Mouse (Mus musculus): ENCODE data around the gene Chmp1a.

GRCm38 (mm10) chr8:123228416-123228815 is 15.9 kb upstream of the Chmp1a start:
- TF ChIP-seq CTCF (IDR thresholded peaks at IDR 0.05; ENCODE audit: control insufficient read depth, insufficient read depth, insufficient replicate concordance, low read depth, low read length) (no peak), POLR2A (IDR thresholded peaks at IDR 0.05; ENCODE audit: control insufficient read depth, low read depth, low read length) (no peak)

All from testis, adult 2 months (tissue).